Mouse (Mus musculus): ENCODE results near the gene Ganab. TPM values are rescaled to one million over a fixed set of nuclear protein-coding genes. Genes with fewer than 3 reads are reported as not detected.

Gene Ganab
- polyA plus RNA-seq, 1 experiment from 2014 or later: 41.4 TPM

- 0 out of 2 replicates have a peak overlapping the region, but pooled peaks have one; percentile 1 for H3K9ac ChIP-seq (ENCODE audit: low read depth, low read length)
- peak overlapping the region; percentile 20 for H3K4me3 ChIP-seq (ENCODE audit: low read depth, low read length)
- no peak; the same call in 1 of the 2 replicates for TF ChIP-seq CTCF (IDR thresholded peaks at IDR 0.05; ENCODE audit: low read depth)
- ATAC-seq: no peak
- no peaks in the 10 kb centered on the region for H3K9me3 ChIP-seq (ENCODE audit: control insufficient read depth)
- WGBS: 58% methylated on average over 6 of the region's 6 CpGs
- H3K4me1 ChIP-seq (replicated peaks; ENCODE audit: control insufficient read depth, insufficient read depth, low read length): no peaks in the 10 kb centered on the region; the same call in 1 of the 2 replicates
- H3K27ac ChIP-seq (ENCODE audit: low read depth, low read length): no peak overlapping the region; the same call in 1 of the 2 replicates
- peak overlapping the region; percentile 50 for H3K4me2 ChIP-seq (replicated peaks; ENCODE audit: low read depth)
- H3K36me3 ChIP-seq (ENCODE audit: control insufficient read depth, insufficient read depth): peaks cover 54% of the 10 kb centered on the region
- no peaks in the 10 kb centered on the region for H3K27me3 ChIP-seq (replicated peaks; ENCODE audit: control insufficient read depth, insufficient read depth, low read length)
Measured at GRCm38 (mm10) chr19:8945251-8945650, 47.4 kb downstream of the Ganab start.

GRCm38 (mm10) chr19:8946929-8947328, 49.1 kb downstream of the Ganab start:
- Histone ChIP-seq H3K27ac (ENCODE audit: low read depth, low read length) (no peak overlapping the region), H3K4me1 (replicated peaks; ENCODE audit: control insufficient read depth, insufficient read depth, low read length) (no peaks in the 10 kb centered on the region), H3K4me2 (replicated peaks; ENCODE audit: low read depth) (no peak overlapping the region), H3K36me3 (ENCODE audit: control insufficient read depth, insufficient read depth) (peaks cover 64% of the 10 kb centered on the region), H3K27me3 (replicated peaks; ENCODE audit: control insufficient read depth, insufficient read depth, low read length) (no peaks in the 10 kb centered on the region), H3K9ac (ENCODE audit: low read depth, low read length) (no peak overlapping the region), H3K4me3 (ENCODE audit: low read depth, low read length) (no peak overlapping the region), H3K9me3 (ENCODE audit: control insufficient read depth) (no peaks in the 10 kb centered on the region)
- no peak for ATAC-seq
- WGBS: 87% methylated on average over 7 of the region's 7 CpGs
- TF ChIP-seq CTCF (IDR thresholded peaks at IDR 0.05; ENCODE audit: low read depth): no peak

- 91% methylated on average over 5 of the region's 5 CpGs for WGBS
- Histone ChIP-seq H3K4me3 (ENCODE audit: low read depth, low read length) (no peak overlapping the region), H3K9me3 (ENCODE audit: control insufficient read depth) (no peaks in the 10 kb centered on the region), H3K27ac (ENCODE audit: low read depth, low read length) (no peak overlapping the region), H3K4me2 (replicated peaks; ENCODE audit: low read depth) (no peak overlapping the region), H3K9ac (ENCODE audit: low read depth, low read length) (no peak overlapping the region), H3K36me3 (ENCODE audit: control insufficient read depth, insufficient read depth) (peaks cover 68% of the 10 kb centered on the region), H3K27me3 (replicated peaks; ENCODE audit: control insufficient read depth, insufficient read depth, low read length) (no peaks in the 10 kb centered on the region), H3K4me1 (replicated peaks; ENCODE audit: control insufficient read depth, insufficient read depth, low read length) (no peaks in the 10 kb centered on the region)
- no peak for TF ChIP-seq CTCF (IDR thresholded peaks at IDR 0.05; ENCODE audit: low read depth)
- ATAC-seq: no peak
Measured at GRCm38 (mm10) chr19:8950190-8950589, 52.3 kb downstream of the Ganab start.

GRCm38 (mm10) chr19:8952241-8952640, 54.4 kb downstream of the Ganab start:
- TF ChIP-seq CTCF (IDR thresholded peaks at IDR 0.05; ENCODE audit: low read depth): no peak
- no peaks in the 10 kb centered on the region for H3K4me1 ChIP-seq (replicated peaks; ENCODE audit: control insufficient read depth, insufficient read depth, low read length)
- no peak overlapping the region for H3K4me3 ChIP-seq (ENCODE audit: low read depth, low read length)
- no peak for ATAC-seq
- H3K9ac ChIP-seq (ENCODE audit: low read depth, low read length): no peak overlapping the region
- peaks cover 49% of the 10 kb centered on the region for H3K36me3 ChIP-seq (ENCODE audit: control insufficient read depth, insufficient read depth)
- H3K27me3 ChIP-seq (replicated peaks; ENCODE audit: control insufficient read depth, insufficient read depth, low read length): no peaks in the 10 kb centered on the region
- no peaks in the 10 kb centered on the region for H3K9me3 ChIP-seq (ENCODE audit: control insufficient read depth)
- WGBS: 84% methylated on average over 9 of the region's 9 CpGs
- H3K4me2 ChIP-seq (replicated peaks; ENCODE audit: low read depth): no peak overlapping the region
- no peak overlapping the region for H3K27ac ChIP-seq (ENCODE audit: low read depth, low read length)

GRCm38 (mm10) chr19:8953135-8954039, 55.5 kb downstream of the Ganab start, which contains the start of gene Tut1:
TSS of gene Tut1 (plus strand) at chr19:8953847.
- Histone ChIP-seq H3K4me3 (ENCODE audit: low read depth, low read length) (peak within 1 kb of the TSS; percentile 53), H3K4me1 (replicated peaks; ENCODE audit: control insufficient read depth, insufficient read depth, low read length) (no peaks in the 10 kb centered on the region), H3K9me3 (ENCODE audit: control insufficient read depth) (no peaks in the 10 kb centered on the region), H3K9ac (ENCODE audit: low read depth, low read length) (peak within 1 kb of the TSS; percentile 48), H3K27ac (ENCODE audit: low read depth, low read length) (peak within 1 kb of the TSS; percentile 60), H3K4me2 (replicated peaks; ENCODE audit: low read depth) (peak within 1 kb of the TSS; percentile 81), H3K27me3 (replicated peaks; ENCODE audit: control insufficient read depth, insufficient read depth, low read length) (no peaks in the 10 kb centered on the region), H3K36me3 (ENCODE audit: control insufficient read depth, insufficient read depth) (peaks cover 43% of the 10 kb centered on the region)
- peak; percentile 94 for ATAC-seq
- TF ChIP-seq CTCF (IDR thresholded peaks at IDR 0.05; ENCODE audit: low read depth): peak; percentile 3; the same call in 1 of the 2 replicates
- WGBS: 2% methylated on average over 46 of the region's 46 CpGs

GRCm38 (mm10) chr19:8954171-8954570, 56.3 kb downstream of the Ganab start:
- WGBS: 7% methylated on average over 9 of the region's 9 CpGs
- Histone ChIP-seq H3K4me2 (replicated peaks; ENCODE audit: low read depth) (peak overlapping the region; percentile 81), H3K4me1 (replicated peaks; ENCODE audit: control insufficient read depth, insufficient read depth, low read length) (no peaks in the 10 kb centered on the region), H3K9me3 (ENCODE audit: control insufficient read depth) (no peaks in the 10 kb centered on the region), H3K9ac (ENCODE audit: low read depth, low read length) (peak overlapping the region; percentile 48), H3K36me3 (ENCODE audit: control insufficient read depth, insufficient read depth) (peaks cover 39% of the 10 kb centered on the region), H3K27ac (ENCODE audit: low read depth, low read length) (peak overlapping the region; percentile 41), H3K4me3 (ENCODE audit: low read depth, low read length) (peak overlapping the region; percentile 53), H3K27me3 (replicated peaks; ENCODE audit: control insufficient read depth, insufficient read depth, low read length) (no peaks in the 10 kb centered on the region)
- no peak for TF ChIP-seq CTCF (IDR thresholded peaks at IDR 0.05; ENCODE audit: low read depth)
- no peak for ATAC-seq

Data from intestine, postnatal 0 days (tissue).